Mouse (Mus musculus) liver, adult (tissue): ENCODE measurements around the gene Ccer1.
"Not testable (repeated sequence)": the region's sequence is repeated elsewhere in the genome, so short reads cannot be mapped to it uniquely, and the experiment has no call there.

Source experiments
- GATA4 ChIP-seq: IDR thresholded peaks from 2 replicates; pipeline ENCODE4 v1.6.1; 2014; ENCODE audit warnings: mild to moderate bottlenecking, low read length; ENCODE audit not compliant: insufficient replicate concordance

Gene Ccer1

GRCm38 (mm10) chr10:97722709-97723108 lies 29.9 kb downstream of the Ccer1 start:
- no peak for TF ChIP-seq GATA4

- no peak for TF ChIP-seq GATA4
These were observed 33.1 kb downstream of the Ccer1 start for GRCm38 (mm10) chr10:97725929-97726328.

GRCm38 (mm10) chr10:97726655-97727054 lies 33.8 kb downstream of the Ccer1 start, which contains the start of gene C030005K15Rik:
Gene C030005K15Rik (minus strand): TSS chr10:97726755.
- TF ChIP-seq GATA4, result not testable (repeated sequence)
